Mouse (Mus musculus): ENCODE results near the gene Cpne2.

DNA sequence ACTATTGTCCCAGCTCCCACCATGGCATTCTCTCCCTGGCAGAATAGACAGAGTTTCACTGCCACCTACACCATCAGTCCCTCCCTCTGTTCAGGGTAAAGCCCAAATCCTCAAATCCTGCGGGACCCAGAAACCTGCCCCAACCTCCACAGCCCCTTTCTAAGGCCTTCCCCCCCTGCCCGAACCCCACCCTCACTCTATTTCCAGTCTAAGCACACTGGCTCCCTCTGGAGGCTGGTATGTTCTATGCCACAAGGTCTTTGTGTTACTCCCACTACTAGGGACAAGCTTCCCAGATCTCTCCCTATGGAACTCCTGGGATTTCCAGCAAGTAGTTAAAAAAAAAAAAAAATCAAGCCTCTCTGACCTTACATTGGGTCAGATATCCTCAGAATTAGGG lies 46.9 kb upstream of the Cpne2 start:
- TF ChIP-seq CTCF (conservative IDR thresholded peaks at IDR 0.05; ENCODE audit: low read length) (peak; percentile 49), POU5F1 (IDR thresholded peaks at IDR 0.05; ENCODE audit: borderline replicate concordance, low read length) (no peak), NANOG (IDR thresholded peaks at IDR 0.05; ENCODE audit: borderline replicate concordance, low read length) (no peak)

All from E14TG2a.4 (cell line).